In genomic region chr14:75445281-75445947, GRCm38 (mm10) we compare ENCODE assay signal across 8 mouse cellular contexts. TPM values are rescaled to one million over a fixed set of nuclear protein-coding genes. Genes with fewer than 3 reads are reported as not detected.
DNase-seq lines count a peak whose midpoint lies in the region; ATAC-seq lines count a peak whose summit lies in the region.

No protein-coding gene starts in this region.

- H3K4me2 ChIP-seq in forebrain, embryonic 13.5 days = peak overlapping the region; percentile 66
- H3K4me2 ChIP-seq in liver, embryonic 16.5 days (ENCODE audit: low read depth, low read length) = peak overlapping the region; percentile 45
- H3K4me2 ChIP-seq in neural tube, embryonic 12.5 days (replicated peaks) = peak overlapping the region; percentile 61

- peak overlapping the region; percentile 48 for H3K9ac ChIP-seq in forebrain, embryonic 13.5 days
- no peak overlapping the region for H3K9ac ChIP-seq in liver, embryonic 16.5 days (ENCODE audit: low read depth, low read length)
- no peak overlapping the region for H3K9ac ChIP-seq in neural tube, embryonic 12.5 days

- peak overlapping the region; percentile 47 for H3K4me3 ChIP-seq in brown adipose tissue, adult 24 weeks (ENCODE audit: insufficient read depth, low read depth, low read length)
- H3K4me3 ChIP-seq in forebrain, embryonic 13.5 days = peak overlapping the region; percentile 32
- peak overlapping the region; percentile 33 for H3K4me3 ChIP-seq in liver, embryonic 16.5 days (ENCODE audit: low read depth, low read length)
- H3K4me3 ChIP-seq in neural tube, embryonic 12.5 days = peak overlapping the region; percentile 19; the same call in 1 of the 2 replicates

- H3K9me3 ChIP-seq in forebrain, embryonic 13.5 days (replicated peaks) = no peaks in the 10 kb centered on the region
- H3K9me3 ChIP-seq in liver, embryonic 16.5 days (replicated peaks; ENCODE audit: control insufficient read depth, low read length) = no peaks in the 10 kb centered on the region
- no peaks in the 10 kb centered on the region for H3K9me3 ChIP-seq in neural tube, embryonic 12.5 days

- H3K4me1 ChIP-seq in brown adipose tissue, adult 24 weeks (ENCODE audit: control insufficient read depth, insufficient read depth, insufficient read length, low read length) = no peaks in the 10 kb centered on the region
- H3K4me1 ChIP-seq in forebrain, embryonic 13.5 days = peaks cover 17% of the 10 kb centered on the region
- no peaks in the 10 kb centered on the region; the same call in 1 of the 2 replicates for H3K4me1 ChIP-seq in liver, embryonic 16.5 days (ENCODE audit: control insufficient read depth, low read depth, low read length)
- peaks cover 12% of the 10 kb centered on the region for H3K4me1 ChIP-seq in neural tube, embryonic 12.5 days

- no peak overlapping the region for H3K27ac ChIP-seq in brown adipose tissue, adult 24 weeks (replicated peaks; ENCODE audit: low read depth, low read length)
- peak overlapping the region; percentile 67 for H3K27ac ChIP-seq in forebrain, embryonic 13.5 days
- H3K27ac ChIP-seq in liver, embryonic 16.5 days (ENCODE audit: low read length) = no peak overlapping the region
- no peak overlapping the region for H3K27ac ChIP-seq in neural tube, embryonic 12.5 days

- 7% methylated on average over 15 of the region's 15 CpGs for WGBS in forebrain, embryonic 13.5 days
- WGBS in liver, embryonic 16.5 days (ENCODE audit: insufficient replicate concordance) = 5% methylated on average over 15 of the region's 15 CpGs
- 10% methylated on average over 15 of the region's 15 CpGs for WGBS in neural tube, embryonic 12.5 days

- intact Hi-C loops in heart, postnatal 25 days (cut with DNase I) = no loop called here

- peak; percentile 96 for ATAC-seq in forebrain, embryonic 13.5 days
- peak; percentile 68 for ATAC-seq in liver, embryonic 16.5 days (ENCODE audit: low read depth)
- ATAC-seq in neural tube, embryonic 12.5 days (ENCODE audit: low FRiP score, low read depth) = peak; percentile 91

- peak; percentile 80 to 83 for DNase-seq in CD8-positive naive resting alpha-beta T cell, adult 2 months (ENCODE audit: low read depth in 2 of 2, low spot score in 2 of 2)
- peak; percentile 48 for DNase-seq in heart, postnatal 25 days (ENCODE audit: low spot score)
- DNase-seq in kidney, postnatal 4 days = peak; percentile 77 to 85
- DNase-seq in testis, postnatal 14 days (ENCODE audit: low spot score) = peak; percentile 65

- H3K36me3 ChIP-seq in forebrain, embryonic 13.5 days (ENCODE audit: poor library complexity, severe bottlenecking) = no peaks in the 10 kb centered on the region
- no peaks in the 10 kb centered on the region for H3K36me3 ChIP-seq in liver, embryonic 16.5 days (ENCODE audit: control insufficient read depth, insufficient read depth)
- H3K36me3 ChIP-seq in neural tube, embryonic 12.5 days = no peaks in the 10 kb centered on the region

- H3K27me3 ChIP-seq in forebrain, embryonic 13.5 days = no peaks in the 10 kb centered on the region
- no peaks in the 10 kb centered on the region for H3K27me3 ChIP-seq in liver, embryonic 16.5 days (ENCODE audit: control insufficient read depth, insufficient read depth, low read depth, low read length)
- H3K27me3 ChIP-seq in neural tube, embryonic 12.5 days (replicated peaks) = no peaks in the 10 kb centered on the region

RNA-seq across cellular contexts. Expression of gene Siah3, which starts 10.4 kb away (rescaled TPM):
- not detected in 2 replicates for polyA plus RNA-seq in brown adipose tissue, adult 24 weeks (2012; ENCODE audit: insufficient read depth, insufficient read length, missing spikeins)
- 5.9 and 6.7 TPM in 2 replicates for polyA plus RNA-seq in forebrain, embryonic 13.5 days (2015; fragmentation: Nextera tagmentation; extraction: Ambion mirVana)
- not detected for total RNA-seq in heart, postnatal 25 days (2021)
- 0.07 TPM in 2 replicates for polyA plus RNA-seq in liver, embryonic 16.5 days (2015; fragmentation: Nextera tagmentation; extraction: Ambion mirVana)
- 2.8 and 3.7 TPM in 2 replicates for polyA plus RNA-seq in neural tube, embryonic 12.5 days (2016; fragmentation: Nextera tagmentation; extraction: Ambion mirVana)
